Mouse (Mus musculus) intestine, embryonic 15.5 days (tissue): Measurements from ENCODE around the gene 5031410I06Rik. TPM values are rescaled to one million over a fixed set of nuclear protein-coding genes. Genes with fewer than 3 reads are reported as not detected.
"Not testable (repeated sequence)": the region's sequence is repeated elsewhere in the genome, so short reads cannot be mapped to it uniquely, and the experiment has no call there.

Source experiments
- ATAC-seq: fragments of 200-750 bp; cut with Nextera tagmentation; 2 replicates; pipeline ENCODE4 v1.8.0; 2017; ENCODE audit warnings: moderate TSS enrichment, moderate library complexity
- H3K27ac ChIP-seq: fragments of 300-500 bp; sonication (generic); 2 replicates; pipeline ENCODE4 v1.5.1; 2015; ENCODE audit warnings: mild to moderate bottlenecking, inconsistent platforms
- H3K27me3 ChIP-seq: fragments of 300-500 bp; sonication (generic); replicated peaks from 2 replicates; pipeline ENCODE4 v1.6.1; 2015; ENCODE audit warnings: inconsistent platforms
- H3K36me3 ChIP-seq: fragments of 300-500 bp; sonication (generic); 2 replicates; pipeline ENCODE4 v1.6.1; 2015; ENCODE audit warnings: inconsistent platforms
- H3K4me1 ChIP-seq: fragments of 300-500 bp; sonication (generic); replicated peaks from 2 replicates; pipeline ENCODE4 v1.6.1; 2015; ENCODE audit warnings: inconsistent platforms
- H3K4me2 ChIP-seq: fragments of 300-500 bp; sonication (generic); replicated peaks from 2 replicates; pipeline ENCODE4 v1.6.1; 2015; ENCODE audit warnings: mild to moderate bottlenecking, inconsistent platforms
- H3K4me3 ChIP-seq: fragments of 300-500 bp; sonication (generic); replicated peaks from 2 replicates; pipeline ENCODE4 v1.5.1; 2015; ENCODE audit warnings: inconsistent platforms
- H3K9ac ChIP-seq: fragments of 300-500 bp; sonication (generic); 2 replicates; pipeline ENCODE4 v1.6.1; 2015; ENCODE audit warnings: inconsistent platforms
- H3K9me3 ChIP-seq: fragments of 300-500 bp; sonication (generic); 2 replicates; pipeline ENCODE4 v1.6.1; 2016; ENCODE audit warnings: inconsistent platforms
- WGBS: fragments of 180-500 bp; shearing (Covaris S2); methylation state at CpG from one replicate; pipeline ENCODE4 v1.1.7; 2015; 5-methylcytosine and 5-hydroxymethylcytosine counted together
- polyA plus RNA-seq: library from polyadenylated mRNA; unstranded; fragments of >200 nt; fragmentation: Nextera tagmentation; extraction: Ambion mirVana; gene quantifications from 2 replicates; pipeline ENCODE4 v1.2.1, GENCODE M21; 2015

Gene 5031410I06Rik
- 0.21 TPM in 1 of 2 replicates, not detected in the other for polyA plus RNA-seq

DNA sequence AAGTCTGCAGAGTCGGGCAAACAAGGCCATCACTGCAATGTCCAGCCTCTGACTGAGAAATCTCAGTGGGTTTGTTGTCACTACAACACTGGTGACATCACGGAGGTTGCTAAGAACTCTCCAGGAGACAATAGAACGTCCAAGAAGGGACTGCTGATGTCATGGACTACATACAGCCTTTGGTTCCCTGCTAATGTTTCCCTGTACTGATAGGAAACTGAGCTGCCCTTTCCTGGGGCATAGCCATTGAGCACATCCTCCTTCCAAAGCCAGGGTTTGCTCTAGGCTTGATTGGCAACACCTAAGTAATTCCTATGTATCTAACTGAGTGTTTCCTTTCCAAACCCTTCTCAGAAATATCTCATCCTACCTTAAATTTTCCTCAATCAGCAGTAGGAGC lies at the start of gene 5031410I06Rik:
Gene 5031410I06Rik (minus strand): TSS at position 101 of the 400 bp plus-strand sequence.
- not testable (repeated sequence) for ATAC-seq, H3K27ac ChIP-seq, H3K9ac ChIP-seq, H3K27me3 ChIP-seq, H3K9me3 ChIP-seq, H3K4me3 ChIP-seq, H3K4me2 ChIP-seq, H3K36me3 ChIP-seq, H3K4me1 ChIP-seq
- WGBS: no CpG with 5 or more reads among the region's 3 CpGs

DNA sequence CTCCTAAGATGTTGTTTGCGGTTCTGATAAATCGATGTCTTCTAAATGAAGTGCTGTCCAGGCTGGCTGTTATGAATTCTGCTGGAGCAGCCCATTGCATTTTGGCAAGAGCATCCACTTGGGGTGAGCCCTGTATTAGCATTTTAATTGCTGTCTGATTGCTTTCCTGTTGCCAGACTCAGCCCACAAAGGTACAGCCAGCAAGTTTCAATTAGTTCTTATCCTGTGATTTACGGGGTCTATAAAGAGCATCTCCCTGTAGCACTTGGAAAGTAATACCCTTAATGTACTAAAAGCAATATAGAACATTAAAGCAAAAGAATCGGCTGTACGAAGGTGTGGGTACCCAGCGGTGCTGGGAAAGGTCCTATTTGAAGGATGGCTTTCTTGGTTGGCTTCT lies 37.7 kb upstream of the 5031410I06Rik start:
- no peaks in the 10 kb centered on the region for H3K4me1 ChIP-seq
- no peaks in the 10 kb centered on the region for H3K9me3 ChIP-seq
- H3K27ac ChIP-seq: no peak overlapping the region
- 78% methylated on average over 6 of the region's 6 CpGs for WGBS
- ATAC-seq: no peak
- no peak overlapping the region for H3K9ac ChIP-seq
- H3K4me3 ChIP-seq: no peak overlapping the region
- no peak overlapping the region for H3K4me2 ChIP-seq
- H3K36me3 ChIP-seq: no peaks in the 10 kb centered on the region
- no peaks in the 10 kb centered on the region for H3K27me3 ChIP-seq

DNA sequence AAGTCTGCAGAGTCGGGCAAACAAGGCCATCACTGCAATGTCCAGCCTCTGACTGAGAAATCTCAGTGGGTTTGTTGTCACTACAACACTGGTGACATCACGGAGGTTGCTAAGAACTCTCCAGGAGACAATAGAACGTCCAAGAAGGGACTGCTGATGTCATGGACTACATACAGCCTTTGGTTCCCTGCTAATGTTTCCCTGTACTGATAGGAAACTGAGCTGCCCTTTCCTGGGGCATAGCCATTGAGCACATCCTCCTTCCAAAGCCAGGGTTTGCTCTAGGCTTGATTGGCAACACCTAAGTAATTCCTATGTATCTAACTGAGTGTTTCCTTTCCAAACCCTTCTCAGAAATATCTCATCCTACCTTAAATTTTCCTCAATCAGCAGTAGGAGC lies 16.2 kb upstream of the 5031410I06Rik start, which contains the start of gene Gm10220:
Gene Gm10220 (minus strand): TSS at position 101 of the 400 bp plus-strand sequence.
- not testable (repeated sequence) for H3K27me3 ChIP-seq, H3K4me2 ChIP-seq, H3K36me3 ChIP-seq, H3K4me1 ChIP-seq, H3K27ac ChIP-seq, H3K9me3 ChIP-seq, ATAC-seq, H3K4me3 ChIP-seq, H3K9ac ChIP-seq
- WGBS: no CpG with 5 or more reads among the region's 3 CpGs

DNA sequence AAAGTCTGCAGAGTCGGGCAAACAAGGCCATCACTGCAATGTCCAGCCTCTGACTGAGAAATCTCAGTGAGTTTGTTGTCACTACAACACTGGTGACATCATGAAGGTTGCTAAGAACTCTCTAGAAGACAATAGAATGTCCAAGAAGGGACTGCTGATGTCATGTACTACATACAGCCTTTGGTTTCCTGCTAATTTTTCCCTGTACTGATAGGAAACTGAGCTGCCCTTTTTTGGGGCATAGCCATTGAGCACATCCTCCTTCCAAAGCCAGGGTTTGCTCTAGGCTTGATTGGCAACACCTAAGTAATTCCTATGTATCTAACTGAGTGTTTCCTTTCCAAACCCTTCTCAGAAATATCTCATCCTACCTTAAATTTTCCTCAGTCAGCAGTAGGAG lies 16.0 kb downstream of the 5031410I06Rik start, which contains the start of gene Gm10471:
Gene Gm10471 (minus strand): TSS at position 101 of the 400 bp plus-strand sequence.
- H3K9ac ChIP-seq, H3K27ac ChIP-seq, H3K4me2 ChIP-seq, H3K4me1 ChIP-seq, H3K27me3 ChIP-seq, H3K36me3 ChIP-seq, ATAC-seq, H3K9me3 ChIP-seq, H3K4me3 ChIP-seq: not testable (repeated sequence)
- 72% methylated on average over 1 of the region's 1 CpGs for WGBS

DNA sequence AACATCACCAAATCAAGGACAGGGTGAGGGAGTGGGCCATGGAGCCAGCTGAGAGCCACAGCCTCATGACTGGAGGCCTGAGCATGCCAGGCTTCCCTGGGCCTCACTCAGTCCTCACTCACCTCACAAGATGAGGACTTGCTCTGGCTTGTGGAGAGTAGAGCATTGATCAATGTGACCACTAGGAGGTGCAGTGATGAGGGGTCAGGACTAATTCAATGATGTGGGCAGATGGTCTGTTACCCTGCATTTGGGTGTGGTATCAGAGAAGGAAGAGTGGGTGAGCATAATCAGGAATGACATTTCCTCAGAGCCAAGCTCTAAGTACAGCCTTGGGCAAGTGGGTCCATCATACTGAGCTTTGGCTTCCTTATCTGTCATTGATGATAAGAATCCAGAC lies 26.1 kb downstream of the 5031410I06Rik start:
- not testable (repeated sequence) for H3K36me3 ChIP-seq, ATAC-seq, H3K9me3 ChIP-seq, H3K9ac ChIP-seq, H3K27me3 ChIP-seq, H3K4me1 ChIP-seq, H3K4me3 ChIP-seq, H3K27ac ChIP-seq, H3K4me2 ChIP-seq

DNA sequence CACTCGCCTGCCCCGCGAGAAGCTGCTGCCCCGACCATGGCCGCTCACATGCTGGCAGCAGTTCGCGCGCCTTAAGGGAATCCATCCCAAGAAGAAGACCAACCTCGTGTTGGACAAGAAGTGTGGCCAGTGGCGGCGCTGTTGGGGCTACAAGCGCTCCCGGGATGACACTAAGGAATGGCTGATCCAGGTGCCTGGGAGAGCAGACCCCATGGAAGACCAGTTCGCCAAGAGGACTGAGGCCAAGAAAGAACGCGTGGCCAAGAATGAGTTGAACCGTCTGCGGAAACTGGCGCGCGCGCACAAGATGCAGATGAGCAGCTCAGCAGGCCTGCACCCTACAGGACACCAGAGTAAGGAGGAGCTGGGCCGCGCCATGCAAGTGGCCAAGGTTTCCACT lies 34.4 kb downstream of the 5031410I06Rik start:
- Histone ChIP-seq H3K4me1 (no peaks in the 10 kb centered on the region), H3K36me3 (no peaks in the 10 kb centered on the region), H3K27me3 (no peaks in the 10 kb centered on the region), H3K27ac (no peak overlapping the region), H3K9ac (no peak overlapping the region), H3K4me3 (no peak overlapping the region), H3K9me3 (no peaks in the 10 kb centered on the region), H3K4me2 (no peak overlapping the region)
- no peak for ATAC-seq
- WGBS: 85% methylated on average over 24 of the region's 24 CpGs

DNA sequence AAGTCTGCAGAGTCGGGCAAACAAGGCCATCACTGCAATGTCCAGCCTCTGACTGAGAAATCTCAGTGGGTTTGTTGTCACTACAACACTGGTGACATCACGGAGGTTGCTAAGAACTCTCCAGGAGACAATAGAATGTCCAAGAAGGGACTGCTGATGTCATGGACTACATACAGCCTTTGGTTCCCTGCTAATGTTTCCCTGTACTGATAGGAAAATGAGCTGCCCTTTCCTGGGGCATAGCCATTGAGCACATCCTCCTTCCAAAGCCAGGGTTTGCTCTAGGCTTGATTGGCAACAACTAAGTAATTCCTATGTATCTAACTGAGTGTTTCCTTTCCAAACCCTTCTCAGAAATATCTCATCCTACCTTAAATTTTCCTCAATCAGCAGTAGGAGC lies 46.7 kb downstream of the 5031410I06Rik start, which contains the start of gene Gm7347:
Gene Gm7347 (minus strand): TSS at position 101 of the 400 bp plus-strand sequence.
- not testable (repeated sequence) for H3K9me3 ChIP-seq

More for the DNA sequence above, 46.7 kb downstream of the 5031410I06Rik start, which contains the start of gene Gm7347:
- WGBS: no CpG with 5 or more reads among the region's 2 CpGs
- not testable (repeated sequence) for H3K9ac ChIP-seq, ATAC-seq, H3K36me3 ChIP-seq, H3K4me1 ChIP-seq, H3K4me2 ChIP-seq, H3K27ac ChIP-seq, H3K4me3 ChIP-seq, H3K27me3 ChIP-seq

Other genes with a start within 250 kb of the 5031410I06Rik start
- not detected in 2 replicates for gene Gm21663, start 163.0 kb downstream of the 5031410I06Rik start, polyA plus RNA-seq
- not detected in 2 replicates for gene Gm21671, start 150.9 kb downstream of the 5031410I06Rik start, polyA plus RNA-seq
- 0.10 TPM in 1 of 2 replicates, not detected in the other for gene Gm21680, start 132.7 kb downstream of the 5031410I06Rik start, polyA plus RNA-seq
- 0.14 TPM in 1 of 2 replicates, not detected in the other for gene Gm21698, start 116.7 kb downstream of the 5031410I06Rik start, polyA plus RNA-seq
- gene Gm1979, start 100.6 kb downstream of the 5031410I06Rik start, polyA plus RNA-seq: not detected in 2 replicates
- not detected in 2 replicates for gene Gm5862, start 82.4 kb downstream of the 5031410I06Rik start, polyA plus RNA-seq
- not detected in 2 replicates for gene Speer4a, start 65.8 kb downstream of the 5031410I06Rik start, polyA plus RNA-seq
- not detected in 2 replicates for gene Gm7347, start 46.8 kb downstream of the 5031410I06Rik start, polyA plus RNA-seq
- not detected in 2 replicates for gene Gm10471, start 16.1 kb downstream of the 5031410I06Rik start, polyA plus RNA-seq
- gene Gm10220, start 16.1 kb upstream of the 5031410I06Rik start, polyA plus RNA-seq: not detected in 2 replicates
- gene Gm7361, start 152.3 kb upstream of the 5031410I06Rik start, polyA plus RNA-seq: not detected in 2 replicates